Mouse (Mus musculus) limb, embryonic 14.5 days (tissue): ENCODE measurements at regions not wholly inside any gene's neighbourhood (a gene's known extent, or its start where the extent isn't known, plus 50 kb on each side); places are given as distances from the start of the nearest gene placed in this dataset.

Experiments used
- ATAC-seq: fragments of 200-750 bp; cut with Nextera tagmentation; 2 replicates; pipeline ENCODE4 v1.8.0; 2017; ENCODE audit warnings: low read depth, moderate number of reproducible peaks, moderate TSS enrichment; ENCODE audit not compliant: low FRiP score
- DNase-seq: peaks from one replicate; pipeline ENCODE4 v3.0.0-alpha.2; 2015; ENCODE audit warnings: low spot score
- H3K27ac ChIP-seq: fragments of 300-500 bp; sonication (generic); replicated peaks from 2 replicates; pipeline ENCODE4 v1.5.1; 2014; ENCODE audit warnings: low read depth, mild to moderate bottlenecking, low read length, moderate library complexity, mixed read lengths
- H3K27me3 ChIP-seq: fragments of 300-500 bp; sonication (generic); 2 replicates; pipeline ENCODE4 v1.6.1; 2014; ENCODE audit warnings: low read length, mixed read lengths; ENCODE audit not compliant: control insufficient read depth, insufficient read depth
- H3K36me3 ChIP-seq: fragments of 300-500 bp; sonication (generic); 2 replicates; pipeline ENCODE4 v1.6.1; 2014; ENCODE audit warnings: mild to moderate bottlenecking, low read length, moderate library complexity, mixed read lengths; ENCODE audit not compliant: control insufficient read depth, insufficient read depth
- H3K4me1 ChIP-seq: fragments of 300-500 bp; sonication (generic); 2 replicates; pipeline ENCODE4 v1.6.1; 2014; ENCODE audit warnings: antibody characterized with exemption, low read length, mixed read lengths; ENCODE audit not compliant: control insufficient read depth, insufficient read depth
- H3K4me2 ChIP-seq: fragments of 300-500 bp; sonication (generic); replicated peaks from 2 replicates; pipeline ENCODE4 v1.6.1; 2014; ENCODE audit warnings: low read depth, mild to moderate bottlenecking, low read length, moderate library complexity; ENCODE audit not compliant: severe bottlenecking
- H3K4me3 ChIP-seq: fragments of 300-500 bp; sonication (generic); replicated peaks from 2 replicates; pipeline ENCODE4 v1.5.1; 2014; ENCODE audit warnings: low read length
- H3K9ac ChIP-seq: fragments of 300-500 bp; sonication (generic); 2 replicates; pipeline ENCODE4 v1.6.1; 2014; ENCODE audit warnings: mild to moderate bottlenecking, low read depth, low read length, moderate library complexity; ENCODE audit not compliant: severe bottlenecking
- H3K9me3 ChIP-seq: fragments of 300-500 bp; sonication (generic); 2 replicates; pipeline ENCODE4 v1.6.1; 2016; ENCODE audit warnings: low read length; ENCODE audit not compliant: control insufficient read depth
- POLR2A ChIP-seq: fragments of 200-500 bp; IDR thresholded peaks from 2 replicates; pipeline ENCODE4 v1.8.0; 2012; ENCODE audit warnings: inconsistent platforms, mild to moderate bottlenecking, moderate library complexity, borderline replicate concordance; ENCODE audit not compliant: insufficient read depth, insufficient read length; ENCODE audit errors: extremely low read depth
- WGBS: fragments of 180-500 bp; shearing (Covaris S2); extraction: QIAGEN DNeasy Blood & Tissue Kit; methylation state at CpG from one replicate; pipeline ENCODE4 v1.1.7; 2014; 5-methylcytosine and 5-hydroxymethylcytosine counted together

- no peaks in the 10 kb centered on the region for H3K9me3 ChIP-seq
- no peaks in the 10 kb centered on the region for H3K4me1 ChIP-seq
- no peaks in the 10 kb centered on the region for H3K27me3 ChIP-seq
- ATAC-seq (no peak), DNase-seq (no peak)
- no peak overlapping the region for H3K4me3 ChIP-seq
- TF ChIP-seq POLR2A = no peak
- no peaks in the 10 kb centered on the region for H3K36me3 ChIP-seq
- H3K9ac ChIP-seq = no peak overlapping the region
- H3K4me2 ChIP-seq = no peak overlapping the region
- H3K27ac ChIP-seq = no peak overlapping the region
- 22% methylated on average over 6 of the region's 6 CpGs for WGBS
Observed at GRCm38 (mm10) chr10:98592154-98592553, 322.1 kb upstream of the Atp2b1 start.

DNA sequence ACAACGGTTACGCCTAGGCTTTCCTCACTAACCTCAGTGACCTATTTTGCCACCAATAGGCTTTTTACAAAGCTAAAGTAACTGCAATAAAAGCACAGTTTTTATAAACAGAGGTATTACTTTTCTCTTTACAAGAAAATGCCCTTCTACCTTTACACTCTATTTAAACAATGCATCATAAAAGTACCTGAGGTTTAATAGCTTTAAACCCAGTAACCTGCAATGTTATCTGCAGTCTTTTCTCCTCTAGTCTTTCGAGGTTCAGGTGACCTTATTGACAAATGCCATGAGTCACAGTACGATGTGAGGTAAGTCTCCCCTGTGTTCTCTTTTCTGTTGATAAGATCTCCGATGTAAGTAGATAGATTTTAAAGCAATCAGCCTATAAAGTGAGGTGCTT lies 320.3 kb upstream of the Atp2b1 start:
- Histone ChIP-seq H3K4me2 (no peak overlapping the region), H3K4me1 (no peaks in the 10 kb centered on the region), H3K36me3 (no peaks in the 10 kb centered on the region), H3K27ac (no peak overlapping the region), H3K4me3 (no peak overlapping the region), H3K27me3 (no peaks in the 10 kb centered on the region), H3K9me3 (no peaks in the 10 kb centered on the region), H3K9ac (no peak overlapping the region)
- TF ChIP-seq POLR2A = no peak
- ATAC-seq (no peak), DNase-seq (no peak)
- WGBS = 59% methylated on average over 5 of the region's 5 CpGs

DNA sequence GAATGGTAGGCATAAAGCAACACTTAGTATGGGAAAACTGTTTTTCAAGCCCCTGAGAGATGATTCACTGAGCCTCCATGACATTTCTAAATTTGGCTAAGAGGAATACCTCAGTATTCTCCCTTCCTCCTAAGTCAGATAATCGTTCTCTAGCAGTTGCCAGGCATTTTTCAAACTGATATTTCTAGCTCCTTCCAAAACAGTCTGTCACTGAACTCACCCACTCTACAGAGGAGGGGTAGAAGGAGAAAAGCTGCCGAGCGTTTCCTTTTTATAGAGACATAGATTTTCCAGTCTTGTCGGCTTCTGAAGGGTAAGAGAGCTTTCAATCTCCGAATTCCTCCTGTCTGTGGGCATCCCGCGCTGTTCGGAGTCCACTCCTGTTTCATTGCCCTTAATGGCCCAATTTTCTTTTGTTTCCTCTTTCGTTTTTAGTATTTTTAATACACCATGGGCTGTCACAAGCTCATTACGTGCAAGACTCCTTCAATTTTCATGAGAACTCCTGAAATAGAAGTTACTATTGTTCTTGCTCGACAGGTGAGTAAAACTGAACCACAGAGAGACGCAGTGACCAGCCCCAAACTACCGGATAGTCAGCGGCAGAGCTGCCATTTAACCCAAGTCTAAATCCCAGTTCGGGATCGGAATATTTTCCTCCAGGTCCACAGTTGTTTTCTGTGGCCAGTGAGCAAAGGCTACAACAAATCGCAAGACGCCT lies 305.8 kb upstream of the Atp2b1 start:
- Histone ChIP-seq H3K4me2 (no peak overlapping the region), H3K9me3 (no peaks in the 10 kb centered on the region), H3K9ac (no peak overlapping the region), H3K4me3 (no peak overlapping the region), H3K4me1 (no peaks in the 10 kb centered on the region), H3K36me3 (no peaks in the 10 kb centered on the region), H3K27ac (no peak overlapping the region), H3K27me3 (no peaks in the 10 kb centered on the region)
- ATAC-seq (no peak), DNase-seq (no peak)
- WGBS = 87% methylated on average over 18 of the region's 18 CpGs
- TF ChIP-seq POLR2A = no peak

DNA sequence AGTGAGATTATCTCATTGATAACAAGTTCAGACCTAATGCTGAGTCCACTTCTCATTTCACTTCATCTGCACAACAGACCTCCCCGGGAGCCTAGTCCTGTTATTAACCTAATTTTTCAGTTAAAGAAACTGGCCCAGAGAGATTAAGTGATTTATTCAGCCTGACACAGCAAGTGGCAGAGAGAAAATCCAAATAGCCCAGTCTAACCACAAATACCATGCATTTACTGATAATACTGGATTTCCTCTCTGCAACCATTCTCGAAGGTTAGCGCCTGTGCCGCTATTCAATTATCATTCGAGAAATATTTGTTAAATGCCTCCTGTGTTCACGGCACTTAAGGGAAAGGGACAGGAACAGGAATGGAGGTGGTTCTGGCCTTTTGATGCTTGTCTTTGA lies 303.5 kb upstream of the Atp2b1 start:
- DNase-seq = no peak
- no peak overlapping the region for H3K4me3 ChIP-seq
- no peak overlapping the region for H3K9ac ChIP-seq
- H3K27me3 ChIP-seq = no peaks in the 10 kb centered on the region
- no peaks in the 10 kb centered on the region for H3K4me1 ChIP-seq
- no peak for ATAC-seq
- H3K36me3 ChIP-seq = no peaks in the 10 kb centered on the region
- 81% methylated on average over 6 of the region's 6 CpGs for WGBS
- H3K4me2 ChIP-seq = no peak overlapping the region
- no peak for TF ChIP-seq POLR2A
- H3K9me3 ChIP-seq = no peaks in the 10 kb centered on the region
- no peak overlapping the region for H3K27ac ChIP-seq

- ATAC-seq (no peak), DNase-seq (no peak)
- H3K9me3 ChIP-seq = no peaks in the 10 kb centered on the region
- WGBS = 84% methylated on average over 4 of the region's 4 CpGs
- H3K4me3 ChIP-seq = no peak overlapping the region
- H3K36me3 ChIP-seq = no peaks in the 10 kb centered on the region
- no peak overlapping the region for H3K27ac ChIP-seq
- H3K4me2 ChIP-seq = no peak overlapping the region
- no peak overlapping the region for H3K9ac ChIP-seq
- no peaks in the 10 kb centered on the region for H3K4me1 ChIP-seq
- TF ChIP-seq POLR2A = no peak
- H3K27me3 ChIP-seq = no peaks in the 10 kb centered on the region
Observed at GRCm38 (mm10) chr10:98611707-98612360, 302.4 kb upstream of the Atp2b1 start.
